Mouse (Mus musculus) intestine, postnatal 0 days (tissue): ENCODE results near the gene Ciao1. TPM values are rescaled to one million over a fixed set of nuclear protein-coding genes. Genes with fewer than 3 reads are reported as not detected.

Experiments used
- ATAC-seq: fragments of 200-750 bp; cut with Nextera tagmentation; 2 replicates; pipeline ENCODE4 v1.8.0; 2017; ENCODE audit warnings: mild to moderate bottlenecking, moderate TSS enrichment, moderate library complexity
- H3K27ac ChIP-seq: fragments of 300-500 bp; sonication (generic); 2 replicates; pipeline ENCODE4 v1.5.1; 2014; ENCODE audit warnings: mild to moderate bottlenecking, low read depth, low read length, moderate library complexity
- H3K27me3 ChIP-seq: fragments of 300-500 bp; sonication (generic); replicated peaks from 2 replicates; pipeline ENCODE4 v1.6.1; 2014; ENCODE audit warnings: low read length, mixed read lengths; ENCODE audit not compliant: control insufficient read depth, insufficient read depth
- H3K36me3 ChIP-seq: fragments of 300-500 bp; sonication (generic); 2 replicates; pipeline ENCODE4 v1.6.1; 2014; ENCODE audit warnings: mild to moderate bottlenecking, moderate library complexity; ENCODE audit not compliant: control insufficient read depth, insufficient read depth
- H3K4me1 ChIP-seq: fragments of 300-500 bp; sonication (generic); replicated peaks from 2 replicates; pipeline ENCODE4 v1.6.1; 2014; ENCODE audit warnings: antibody characterized with exemption, low read length, mixed read lengths; ENCODE audit not compliant: control insufficient read depth, insufficient read depth
- H3K4me2 ChIP-seq: fragments of 300-500 bp; sonication (generic); replicated peaks from 2 replicates; pipeline ENCODE4 v1.6.1; 2014; ENCODE audit warnings: low read depth, mild to moderate bottlenecking, moderate library complexity
- H3K4me3 ChIP-seq: fragments of 300-500 bp; sonication (generic); 2 replicates; pipeline ENCODE4 v1.5.1; 2014; ENCODE audit warnings: low read depth, low read length
- H3K9ac ChIP-seq: fragments of 300-500 bp; sonication (generic); 2 replicates; pipeline ENCODE4 v1.6.1; 2014; ENCODE audit warnings: mild to moderate bottlenecking, low read depth, low read length
- H3K9me3 ChIP-seq: fragments of 300-500 bp; sonication (generic); 2 replicates; pipeline ENCODE4 v1.6.1; 2016; ENCODE audit warnings: mixed run types; ENCODE audit not compliant: control insufficient read depth
- CTCF ChIP-seq: sonication (generic); IDR thresholded peaks from 2 replicates; pipeline ENCODE4 v1.5.1; 2016; ENCODE audit warnings: low read depth, mild to moderate bottlenecking, control low read depth, antibody characterized with exemption, moderate library complexity
- WGBS: fragments of 180-500 bp; shearing (Covaris S2); extraction: QIAGEN DNeasy Blood & Tissue Kit; methylation state at CpG from one replicate; pipeline ENCODE4 v1.1.7; 2014; 5-methylcytosine and 5-hydroxymethylcytosine counted together
- polyA plus RNA-seq: library from polyadenylated mRNA; unstranded; fragments of >200 nt; fragmentation: Nextera tagmentation; extraction: Ambion mirVana; gene quantifications from 2 replicates; pipeline ENCODE4 v1.2.1, GENCODE M21; 2015

The Ciao1 gene
- polyA plus RNA-seq, 1 experiment from 2014 or later: 38.3 TPM

DNA sequence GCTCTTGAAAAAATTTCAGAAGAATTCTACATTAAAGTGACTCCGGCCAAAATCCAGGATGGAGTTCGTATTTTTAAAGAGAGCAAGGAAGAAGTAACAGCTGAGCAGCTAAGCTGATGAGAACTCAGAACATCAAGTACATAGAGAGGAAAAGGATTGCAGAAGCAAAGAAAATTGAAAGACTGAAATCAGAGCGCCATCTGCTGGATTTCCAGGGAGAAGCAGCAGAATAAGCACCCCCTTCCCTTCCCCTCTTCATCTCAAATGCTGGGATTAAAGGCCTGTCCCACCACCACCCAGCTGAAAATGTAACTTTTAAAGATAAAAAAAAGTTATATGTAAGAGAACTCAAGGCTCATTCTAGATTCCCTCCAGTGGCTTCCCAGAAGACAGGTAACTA is 42.7 kb downstream of the Ciao1 start:
- ATAC-seq: no peak
- Histone ChIP-seq H3K9ac (no peak overlapping the region), H3K4me3 (no peak overlapping the region), H3K36me3 (peaks cover 13% of the 10 kb centered on the region; the same call in 1 of the 2 replicates), H3K4me1 (no peaks in the 10 kb centered on the region; the same call in 1 of the 2 replicates), H3K27ac (no peak overlapping the region), H3K27me3 (no peaks in the 10 kb centered on the region), H3K4me2 (no peak overlapping the region), H3K9me3 (no peaks in the 10 kb centered on the region)
- TF ChIP-seq CTCF: peak; percentile 83
- WGBS: 29% methylated on average over 3 of the region's 3 CpGs

Other genes starting within 250 kb of the Ciao1 start
- gene Ap4e1, start 239.1 kb downstream of the Ciao1 start, polyA plus RNA-seq: 2.3 and 3.2 TPM in 2 replicates
- 64.3 and 71.5 TPM in 2 replicates for gene Blvra, start 177.2 kb downstream of the Ciao1 start, polyA plus RNA-seq
- gene Ncaph, start 113.9 kb downstream of the Ciao1 start, polyA plus RNA-seq: 14.0 and 15.1 TPM in 2 replicates
- gene Itpripl1, start 104.4 kb downstream of the Ciao1 start, polyA plus RNA-seq: 21.2 and 22.7 TPM in 2 replicates
- gene 1810024B03Rik, start 39.5 kb downstream of the Ciao1 start, polyA plus RNA-seq: 1.3 and 1.5 TPM in 2 replicates
- 14.2 and 15.4 TPM in 2 replicates for gene Snrnp200, start 39.4 kb downstream of the Ciao1 start, polyA plus RNA-seq
- 32.8 and 35.6 TPM in 2 replicates for gene Tmem127, start 92 bp upstream of the Ciao1 start, polyA plus RNA-seq
- 51.7 and 53.7 TPM in 2 replicates for gene Stard7, start 22.4 kb upstream of the Ciao1 start, polyA plus RNA-seq
- 3.7 and 4.4 TPM in 2 replicates for gene Dusp2, start 88.3 kb upstream of the Ciao1 start, polyA plus RNA-seq
- gene Astl, start 90.8 kb upstream of the Ciao1 start, polyA plus RNA-seq: not detected in 2 replicates
- 1.3 and 1.4 TPM in 2 replicates for gene Adra2b, start 115.4 kb upstream of the Ciao1 start, polyA plus RNA-seq
- gene Gpat2, start 177.4 kb upstream of the Ciao1 start, polyA plus RNA-seq: 0.07 and 0.18 TPM in 2 replicates
- gene Fahd2a, start 196.7 kb upstream of the Ciao1 start, polyA plus RNA-seq: 23.5 and 24.2 TPM in 2 replicates